Mouse (Mus musculus): Measurements from ENCODE around the gene Cwc27. TPM values are rescaled to one million over a fixed set of nuclear protein-coding genes. Genes with fewer than 3 reads are reported as not detected.

Gene Cwc27
- polyA plus RNA-seq, 1 experiment from 2014 or later: 27.9 TPM

- no peak for DNase-seq (ENCODE audit: low spot score)
- Histone ChIP-seq H3K27ac (no peak overlapping the region), H3K27me3 (ENCODE audit: insufficient read depth, poor library complexity, severe bottlenecking) (no peaks in the 10 kb centered on the region), H3K9me3 (0 out of 2 replicates have a peak, but pooled peaks cover 2% of the 10 kb centered on the region), H3K4me3 (no peak overlapping the region), H3K4me1 (replicated peaks) (peaks cover 10% of the 10 kb centered on the region), H3K36me3 (no peaks in the 10 kb centered on the region)
- WGBS: 92% methylated on average over 7 of the region's 7 CpGs
These were observed 201.8 kb downstream of the Cwc27 start for GRCm38 (mm10) chr13:104615111-104615510.

GRCm38 (mm10) chr13:104611296-104611695 lies 205.6 kb downstream of the Cwc27 start:
- WGBS: 93% methylated on average over 4 of the region's 4 CpGs
- no peaks in the 10 kb centered on the region for H3K36me3 ChIP-seq
- peaks cover 9% of the 10 kb centered on the region for H3K4me1 ChIP-seq (replicated peaks)
- H3K9me3 ChIP-seq: 0 out of 2 replicates have a peak, but pooled peaks cover 2% of the 10 kb centered on the region
- H3K27me3 ChIP-seq (ENCODE audit: insufficient read depth, poor library complexity, severe bottlenecking): no peaks in the 10 kb centered on the region
- DNase-seq (ENCODE audit: low spot score): no peak
- H3K4me3 ChIP-seq: no peak overlapping the region
- no peak overlapping the region for H3K27ac ChIP-seq

- no peak for DNase-seq (ENCODE audit: low spot score)
- no peak overlapping the region for H3K27ac ChIP-seq
- WGBS: 87% methylated on average over 22 of the region's 22 CpGs
These were observed 206.5 kb downstream of the Cwc27 start for GRCm38 (mm10) chr13:104610210-104611111.

GRCm38 (mm10) chr13:104608516-104608915 lies 208.4 kb downstream of the Cwc27 start:
- 0 out of 2 replicates have a peak, but pooled peaks cover 2% of the 10 kb centered on the region for H3K9me3 ChIP-seq
- H3K27ac ChIP-seq: no peak overlapping the region
- H3K4me1 ChIP-seq (replicated peaks): peaks cover 3% of the 10 kb centered on the region; the same call in 1 of the 2 replicates
- no peak overlapping the region for H3K4me3 ChIP-seq
- H3K27me3 ChIP-seq (ENCODE audit: insufficient read depth, poor library complexity, severe bottlenecking): no peaks in the 10 kb centered on the region
- H3K36me3 ChIP-seq: no peaks in the 10 kb centered on the region
- DNase-seq (ENCODE audit: low spot score): no peak
- WGBS: 74% methylated on average over 18 of the region's 18 CpGs

More at GRCm38 (mm10) chr13:104610210-104611111, 206.5 kb downstream of the Cwc27 start:
- Histone ChIP-seq H3K4me3 (no peak overlapping the region), H3K36me3 (no peaks in the 10 kb centered on the region), H3K27me3 (ENCODE audit: insufficient read depth, poor library complexity, severe bottlenecking) (no peaks in the 10 kb centered on the region), H3K4me1 (replicated peaks) (peaks cover 3% of the 10 kb centered on the region; the same call in 1 of the 2 replicates), H3K9me3 (0 out of 2 replicates have a peak, but pooled peaks cover 2% of the 10 kb centered on the region)

GRCm38 (mm10) chr13:104606786-104607580 lies 210.0 kb downstream of the Cwc27 start:
- Histone ChIP-seq H3K27me3 (ENCODE audit: insufficient read depth, poor library complexity, severe bottlenecking) (no peaks in the 10 kb centered on the region), H3K9me3 (0 out of 2 replicates have a peak, but pooled peaks cover 2% of the 10 kb centered on the region), H3K4me3 (no peak overlapping the region), H3K36me3 (no peaks in the 10 kb centered on the region), H3K4me1 (replicated peaks) (peaks cover 3% of the 10 kb centered on the region; the same call in 1 of the 2 replicates), H3K27ac (no peak overlapping the region)
- 73% methylated on average over 14 of the region's 14 CpGs for WGBS
- DNase-seq (ENCODE audit: low spot score): no peak

- 87% methylated on average over 2 of the region's 2 CpGs for WGBS
- Histone ChIP-seq H3K4me3 (no peak overlapping the region), H3K9me3 (no peaks in the 10 kb centered on the region), H3K4me1 (replicated peaks) (peaks cover 3% of the 10 kb centered on the region; the same call in 1 of the 2 replicates), H3K36me3 (no peaks in the 10 kb centered on the region), H3K27ac (no peak overlapping the region), H3K27me3 (ENCODE audit: insufficient read depth, poor library complexity, severe bottlenecking) (no peaks in the 10 kb centered on the region)
- DNase-seq (ENCODE audit: low spot score): no peak
These were observed 211.8 kb downstream of the Cwc27 start for GRCm38 (mm10) chr13:104605111-104605510.

GRCm38 (mm10) chr13:104602197-104602596 lies 214.7 kb downstream of the Cwc27 start:
- no peaks in the 10 kb centered on the region for H3K4me1 ChIP-seq (replicated peaks)
- no peak for DNase-seq (ENCODE audit: low spot score)
- no peaks in the 10 kb centered on the region for H3K27me3 ChIP-seq (ENCODE audit: insufficient read depth, poor library complexity, severe bottlenecking)
- 89% methylated on average over 6 of the region's 6 CpGs for WGBS
- no peaks in the 10 kb centered on the region for H3K9me3 ChIP-seq
- no peak overlapping the region for H3K27ac ChIP-seq
- no peaks in the 10 kb centered on the region for H3K36me3 ChIP-seq
- no peak overlapping the region for H3K4me3 ChIP-seq

GRCm38 (mm10) chr13:104601783-104602182 lies 215.2 kb downstream of the Cwc27 start:
- H3K27ac ChIP-seq: no peak overlapping the region
- no peak overlapping the region for H3K4me3 ChIP-seq
- 94% methylated on average over 3 of the region's 3 CpGs for WGBS
- no peaks in the 10 kb centered on the region for H3K27me3 ChIP-seq (ENCODE audit: insufficient read depth, poor library complexity, severe bottlenecking)
- no peak for DNase-seq (ENCODE audit: low spot score)
- H3K9me3 ChIP-seq: no peaks in the 10 kb centered on the region
- no peaks in the 10 kb centered on the region for H3K4me1 ChIP-seq (replicated peaks)
- H3K36me3 ChIP-seq: no peaks in the 10 kb centered on the region

GRCm38 (mm10) chr13:104596199-104596598 lies 220.7 kb downstream of the Cwc27 start:
- Histone ChIP-seq H3K27ac (no peak overlapping the region), H3K27me3 (ENCODE audit: insufficient read depth, poor library complexity, severe bottlenecking) (no peaks in the 10 kb centered on the region), H3K36me3 (no peaks in the 10 kb centered on the region), H3K9me3 (no peaks in the 10 kb centered on the region), H3K4me3 (no peak overlapping the region), H3K4me1 (replicated peaks) (no peaks in the 10 kb centered on the region)
- no peak for DNase-seq (ENCODE audit: low spot score)
- 89% methylated on average over 4 of the region's 4 CpGs for WGBS

- no peak overlapping the region for H3K4me3 ChIP-seq
- no peak overlapping the region for H3K27ac ChIP-seq
- DNase-seq (ENCODE audit: low spot score): no peak
- no peaks in the 10 kb centered on the region for H3K27me3 ChIP-seq (ENCODE audit: insufficient read depth, poor library complexity, severe bottlenecking)
- no peaks in the 10 kb centered on the region for H3K9me3 ChIP-seq
- peaks cover 5% of the 10 kb centered on the region; the same call in 1 of the 2 replicates for H3K4me1 ChIP-seq (replicated peaks)
- no peaks in the 10 kb centered on the region for H3K36me3 ChIP-seq
- 76% methylated on average over 4 of the region's 4 CpGs for WGBS
These were observed 222.1 kb downstream of the Cwc27 start for GRCm38 (mm10) chr13:104594820-104595351.

- Histone ChIP-seq H3K4me3 (no peak overlapping the region), H3K27ac (no peak overlapping the region), H3K4me1 (replicated peaks) (peaks cover 5% of the 10 kb centered on the region; the same call in 1 of the 2 replicates), H3K36me3 (no peaks in the 10 kb centered on the region), H3K27me3 (ENCODE audit: insufficient read depth, poor library complexity, severe bottlenecking) (no peaks in the 10 kb centered on the region), H3K9me3 (no peaks in the 10 kb centered on the region)
- WGBS: 88% methylated on average over 7 of the region's 7 CpGs
- no peak for DNase-seq (ENCODE audit: low spot score)
These were observed 226.0 kb downstream of the Cwc27 start for GRCm38 (mm10) chr13:104590931-104591330.

GRCm38 (mm10) chr13:104590097-104590607 lies 226.8 kb downstream of the Cwc27 start:
- 43% methylated on average over 11 of the region's 11 CpGs for WGBS
- Histone ChIP-seq H3K27ac (no peak overlapping the region), H3K36me3 (no peaks in the 10 kb centered on the region), H3K27me3 (ENCODE audit: insufficient read depth, poor library complexity, severe bottlenecking) (no peaks in the 10 kb centered on the region), H3K4me3 (no peak overlapping the region), H3K4me1 (replicated peaks) (peaks cover 5% of the 10 kb centered on the region; the same call in 1 of the 2 replicates), H3K9me3 (no peaks in the 10 kb centered on the region)
- DNase-seq (ENCODE audit: low spot score): no peak

Data from hindbrain, embryonic 10.5 days (tissue).